Mouse (Mus musculus): ENCODE data around the gene Pla2g4b. TPM values are rescaled to one million over a fixed set of nuclear protein-coding genes. Genes with fewer than 3 reads are reported as not detected.

Gene Pla2g4b
- total RNA-seq, 1 experiment = 2.7 TPM

DNA sequence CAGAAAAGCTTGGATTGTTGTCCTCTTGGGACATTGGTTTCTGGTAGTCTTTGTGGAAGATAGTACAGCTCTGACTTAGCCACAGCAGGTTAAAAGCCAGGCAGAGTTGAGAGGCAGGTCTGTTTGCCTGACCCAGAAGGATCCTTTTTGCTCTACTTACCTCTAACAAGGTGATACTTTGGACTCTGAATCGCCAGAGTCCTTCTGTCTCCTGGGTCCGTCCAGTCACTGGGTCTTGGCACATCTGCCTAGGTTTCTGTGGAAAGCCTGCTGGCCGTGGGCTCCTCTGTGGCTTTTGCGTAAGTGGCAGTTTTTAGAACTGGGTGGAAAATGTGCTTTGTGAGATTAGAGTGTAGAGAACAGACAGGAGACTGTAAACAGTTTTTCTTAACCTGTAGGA lies 44.3 kb upstream of the Pla2g4b start:
- H3K36me3 ChIP-seq (ENCODE audit: control insufficient read depth, insufficient read depth, low read length, poor library complexity, severe bottlenecking) = peaks cover 2% of the 10 kb centered on the region; the same call in 1 of the 2 replicates
- peaks cover 3 to 6% of the 10 kb centered on the region in 2 experiments; a peak in 1 of 4 replicates for H3K4me1 ChIP-seq (ENCODE audit: control insufficient read depth in 2 of 2, insufficient read depth in 2 of 2, low read length in 2 of 2, poor library complexity in 1 of 2)
- in situ Hi-C loops (cut with MboI; ENCODE audit: low sequenced_read_pairs in 2 of 2, unreplicated experiment in 2 of 2) = no loop called here
- no peak overlapping the region for H3K4me3 ChIP-seq (ENCODE audit: insufficient read depth in 1 of 2, low read depth in 1 of 2, low read length in 2 of 2, poor library complexity in 1 of 2, severe bottlenecking in 1 of 2)
- no peaks in the 10 kb centered on the region for H3K9me3 ChIP-seq (ENCODE audit: control insufficient read depth, insufficient read depth, low read depth, low read length)
- TF ChIP-seq ZC3H11A (IDR thresholded peaks at IDR 0.05; ENCODE audit: borderline replicate concordance, low read depth, low read length) (no peak), ZNF384 (IDR thresholded peaks at IDR 0.05; ENCODE audit: low read depth, low read length) (no peak), MAFK (IDR thresholded peaks at IDR 0.05; ENCODE audit: insufficient read depth, low read depth, low read length) (no peak), CHD2 (IDR thresholded peaks at IDR 0.05; ENCODE audit: low read depth, low read length) (no peak), HCFC1 (IDR thresholded peaks at IDR 0.05; ENCODE audit: borderline replicate concordance, insufficient read depth, low read length) (no peak)
- H3K27ac ChIP-seq (ENCODE audit: insufficient read depth, low read depth, low read length, poor library complexity, severe bottlenecking) = no peak overlapping the region
- no peak overlapping the region for H3K9ac ChIP-seq (ENCODE audit: insufficient read depth, low read depth, low read length, poor library complexity, severe bottlenecking)
- no peak for DNase-seq (ENCODE audit: low read depth, low spot score)

DNA sequence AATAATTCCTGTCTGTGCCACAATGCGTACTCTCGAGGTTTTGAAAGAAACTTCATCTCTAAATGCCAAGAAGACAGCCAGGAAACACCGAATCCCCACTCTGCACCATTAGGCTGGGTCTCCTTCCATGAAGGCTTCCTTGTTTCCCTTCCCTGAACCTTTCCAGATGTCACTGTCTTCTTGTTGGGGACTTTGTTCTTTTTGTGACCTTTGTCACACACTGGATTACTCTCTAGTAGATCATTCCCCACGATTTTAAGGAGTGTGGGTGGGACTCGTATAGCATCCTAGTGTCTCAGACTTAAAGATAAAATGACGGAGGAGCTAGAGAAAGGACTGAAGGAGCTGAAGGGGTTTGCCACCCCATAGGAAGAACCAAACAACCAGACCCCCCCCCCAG lies 42.3 kb upstream of the Pla2g4b start:
- no peak for DNase-seq (ENCODE audit: low read depth, low spot score)
- no peak overlapping the region for H3K9ac ChIP-seq (ENCODE audit: insufficient read depth, low read depth, low read length, poor library complexity, severe bottlenecking)

DNA sequence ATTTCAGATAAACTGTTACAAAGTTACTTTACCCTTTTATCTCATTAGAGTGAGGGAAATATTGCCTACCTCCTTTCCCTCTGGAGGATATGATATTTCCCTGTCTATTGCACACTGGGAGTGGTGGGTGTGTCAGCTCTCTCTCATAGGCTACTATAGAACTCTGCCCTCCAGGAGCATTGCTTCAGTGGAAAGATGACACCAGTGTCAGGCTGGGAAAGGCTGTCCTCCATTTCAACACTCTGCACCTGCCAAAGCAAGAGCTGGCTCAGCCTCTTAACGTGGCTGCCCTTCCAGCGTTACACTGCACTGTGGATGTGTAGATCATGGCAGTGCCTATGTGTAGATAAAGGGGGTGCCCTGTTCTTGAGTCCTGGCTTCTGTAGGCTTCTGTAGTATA lies 40.9 kb upstream of the Pla2g4b start:
- no peaks in the 10 kb centered on the region for H3K9me3 ChIP-seq (ENCODE audit: control insufficient read depth, insufficient read depth, low read depth, low read length)
- in situ Hi-C loops (cut with MboI; ENCODE audit: low sequenced_read_pairs in 2 of 2, unreplicated experiment in 2 of 2) = no loop called here
- no peak for DNase-seq (ENCODE audit: low read depth, low spot score)
- H3K27ac ChIP-seq (ENCODE audit: insufficient read depth, low read depth, low read length, poor library complexity, severe bottlenecking) = no peak overlapping the region; the same call in 1 of the 2 replicates
- no peak overlapping the region for H3K9ac ChIP-seq (ENCODE audit: insufficient read depth, low read depth, low read length, poor library complexity, severe bottlenecking)
- no peak overlapping the region for H3K4me3 ChIP-seq (ENCODE audit: insufficient read depth in 1 of 2, low read depth in 1 of 2, low read length in 2 of 2, poor library complexity in 1 of 2, severe bottlenecking in 1 of 2)
- peaks cover 0 to 3% of the 10 kb centered on the region in 2 experiments; a peak in 1 of 4 replicates for H3K4me1 ChIP-seq (ENCODE audit: control insufficient read depth in 2 of 2, insufficient read depth in 2 of 2, low read length in 2 of 2, poor library complexity in 1 of 2)
- H3K36me3 ChIP-seq (ENCODE audit: control insufficient read depth, insufficient read depth, low read length, poor library complexity, severe bottlenecking) = peaks cover 2% of the 10 kb centered on the region; the same call in 1 of the 2 replicates
- TF ChIP-seq ZC3H11A (IDR thresholded peaks at IDR 0.05; ENCODE audit: borderline replicate concordance, low read depth, low read length) (no peak), ZNF384 (IDR thresholded peaks at IDR 0.05; ENCODE audit: low read depth, low read length) (no peak), HCFC1 (IDR thresholded peaks at IDR 0.05; ENCODE audit: borderline replicate concordance, insufficient read depth, low read length) (no peak), MAFK (IDR thresholded peaks at IDR 0.05; ENCODE audit: insufficient read depth, low read depth, low read length) (no peak), CHD2 (IDR thresholded peaks at IDR 0.05; ENCODE audit: low read depth, low read length) (no peak)

More for the DNA sequence above, 42.3 kb upstream of the Pla2g4b start:
- Histone ChIP-seq H3K4me3 (ENCODE audit: insufficient read depth in 1 of 2, low read depth in 1 of 2, low read length in 2 of 2, poor library complexity in 1 of 2, severe bottlenecking in 1 of 2) (no peak overlapping the region), H3K9me3 (ENCODE audit: control insufficient read depth, insufficient read depth, low read depth, low read length) (no peaks in the 10 kb centered on the region), H3K27ac (ENCODE audit: insufficient read depth, low read depth, low read length, poor library complexity, severe bottlenecking) (no peak overlapping the region), H3K36me3 (ENCODE audit: control insufficient read depth, insufficient read depth, low read length, poor library complexity, severe bottlenecking) (peaks cover 2% of the 10 kb centered on the region; the same call in 1 of the 2 replicates), H3K4me1 (ENCODE audit: control insufficient read depth in 2 of 2, insufficient read depth in 2 of 2, low read length in 2 of 2, poor library complexity in 1 of 2) (peaks cover 2 to 6% of the 10 kb centered on the region in 2 experiments; a peak in 1 of 4 replicates)
- TF ChIP-seq HCFC1 (IDR thresholded peaks at IDR 0.05; ENCODE audit: borderline replicate concordance, insufficient read depth, low read length) = no peak
- TF ChIP-seq MAFK (IDR thresholded peaks at IDR 0.05; ENCODE audit: insufficient read depth, low read depth, low read length) = no peak
- no peak for TF ChIP-seq ZNF384 (IDR thresholded peaks at IDR 0.05; ENCODE audit: low read depth, low read length)
- TF ChIP-seq ZC3H11A (IDR thresholded peaks at IDR 0.05; ENCODE audit: borderline replicate concordance, low read depth, low read length) = no peak
- TF ChIP-seq CHD2 (IDR thresholded peaks at IDR 0.05; ENCODE audit: low read depth, low read length) = no peak
- in situ Hi-C loops (cut with MboI; ENCODE audit: low sequenced_read_pairs in 2 of 2, unreplicated experiment in 2 of 2) = no loop called here

DNA sequence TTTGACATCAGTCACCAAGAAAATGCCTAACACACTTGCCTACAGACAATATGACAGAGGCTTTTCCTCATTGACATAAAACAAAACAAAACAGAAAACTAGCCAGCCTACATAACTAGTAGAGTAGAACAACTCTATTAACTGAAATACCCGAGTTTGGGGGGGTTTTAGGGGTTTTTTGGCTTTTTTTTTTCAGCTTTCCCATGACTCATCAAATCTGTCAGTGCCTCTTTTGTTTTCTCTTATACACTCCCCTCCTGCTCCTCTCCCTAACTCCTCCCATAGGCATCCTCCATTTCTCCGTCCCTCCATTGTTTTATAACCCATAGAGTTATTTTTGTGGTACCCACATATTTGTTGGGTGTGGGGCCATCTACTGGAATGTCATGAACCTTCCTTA lies 39.7 kb upstream of the Pla2g4b start:
- Histone ChIP-seq H3K9me3 (ENCODE audit: control insufficient read depth, insufficient read depth, low read depth, low read length) (no peaks in the 10 kb centered on the region), H3K36me3 (ENCODE audit: control insufficient read depth, insufficient read depth, low read length, poor library complexity, severe bottlenecking) (peaks cover 2% of the 10 kb centered on the region; the same call in 1 of the 2 replicates), H3K4me1 (ENCODE audit: control insufficient read depth in 2 of 2, insufficient read depth in 2 of 2, low read length in 2 of 2, poor library complexity in 1 of 2) (peaks cover 0 to 3% of the 10 kb centered on the region in 2 experiments; a peak in 1 of 4 replicates), H3K27ac (ENCODE audit: insufficient read depth, low read depth, low read length, poor library complexity, severe bottlenecking) (no peak overlapping the region), H3K4me3 (ENCODE audit: insufficient read depth in 1 of 2, low read depth in 1 of 2, low read length in 2 of 2, poor library complexity in 1 of 2, severe bottlenecking in 1 of 2) (no peak overlapping the region), H3K9ac (ENCODE audit: insufficient read depth, low read depth, low read length, poor library complexity, severe bottlenecking) (no peak overlapping the region)
- in situ Hi-C loops (cut with MboI; ENCODE audit: low sequenced_read_pairs in 2 of 2, unreplicated experiment in 2 of 2) = no loop called here
- TF ChIP-seq ZNF384 (IDR thresholded peaks at IDR 0.05; ENCODE audit: low read depth, low read length) (peak; percentile 55; the same call in 1 of the 2 replicates), MAFK (IDR thresholded peaks at IDR 0.05; ENCODE audit: insufficient read depth, low read depth, low read length) (peak; percentile 70), HCFC1 (IDR thresholded peaks at IDR 0.05; ENCODE audit: borderline replicate concordance, insufficient read depth, low read length) (no peak), ZC3H11A (IDR thresholded peaks at IDR 0.05; ENCODE audit: borderline replicate concordance, low read depth, low read length) (no peak), CHD2 (IDR thresholded peaks at IDR 0.05; ENCODE audit: low read depth, low read length) (no peak)
- no peak for DNase-seq (ENCODE audit: low read depth, low spot score)

All from ES-E14 (cell line).